Mouse (Mus musculus) thymus, adult 2 months (tissue): ENCODE measurements at regions not wholly inside any gene's neighbourhood (a gene's known extent, or its start where the extent isn't known, plus 50 kb on each side); places are given as distances from the start of the nearest gene placed in this dataset.

Source experiments
- DNase-seq: peaks from one replicate; pipeline ENCODE4 v3.0.0; 2021
- H3K27ac ChIP-seq: fragments of 200-500 bp; 2 replicates; pipeline ENCODE4 v1.5.1; 2012; ENCODE audit warnings: low read length, control low read depth; ENCODE audit not compliant: control insufficient read depth, insufficient read depth
- H3K27me3 ChIP-seq: fragments of 200-500 bp; 2 replicates; pipeline ENCODE4 v1.6.1; 2012; ENCODE audit warnings: mild to moderate bottlenecking, low read length, moderate library complexity, mixed read lengths; ENCODE audit not compliant: control insufficient read depth, insufficient read depth
- H3K36me3 ChIP-seq: fragments of 200-500 bp; 2 replicates; pipeline ENCODE4 v1.6.1; 2012; ENCODE audit warnings: mild to moderate bottlenecking, low read length, moderate library complexity; ENCODE audit not compliant: control insufficient read depth, insufficient read depth
- H3K4me1 ChIP-seq: fragments of 200-500 bp; replicated peaks from 2 replicates; pipeline ENCODE4 v1.6.1; 2012; ENCODE audit warnings: low read length; ENCODE audit not compliant: control insufficient read depth, insufficient read depth
- H3K4me3 ChIP-seq: fragments of 200-500 bp; 2 replicates; pipeline ENCODE4 v1.5.1; 2012; ENCODE audit warnings: mild to moderate bottlenecking, low read length, control low read depth, moderate library complexity; ENCODE audit not compliant: control insufficient read depth, insufficient read depth
- CTCF ChIP-seq: fragments of 200-500 bp; IDR thresholded peaks from 2 replicates; pipeline ENCODE4 v1.5.1; 2012; ENCODE audit warnings: mild to moderate bottlenecking, control low read depth, low read length, moderate library complexity, borderline replicate concordance; ENCODE audit not compliant: control insufficient read depth, poor library complexity, insufficient read depth; ENCODE audit errors: extremely low read depth
- POLR2A ChIP-seq: fragments of 200-500 bp; IDR thresholded peaks from 2 replicates; pipeline ENCODE4 v1.6.1; 2012; ENCODE audit warnings: mild to moderate bottlenecking, low read length, control low read depth, moderate library complexity; ENCODE audit not compliant: control insufficient read depth, poor library complexity, insufficient read depth; ENCODE audit errors: extremely low read depth
- WGBS: fragments of 180-500 bp; shearing (Covaris S2); methylation state at CpG from one replicate; pipeline ENCODE4 v1.1.7; 2018; 5-methylcytosine and 5-hydroxymethylcytosine counted together

DNA sequence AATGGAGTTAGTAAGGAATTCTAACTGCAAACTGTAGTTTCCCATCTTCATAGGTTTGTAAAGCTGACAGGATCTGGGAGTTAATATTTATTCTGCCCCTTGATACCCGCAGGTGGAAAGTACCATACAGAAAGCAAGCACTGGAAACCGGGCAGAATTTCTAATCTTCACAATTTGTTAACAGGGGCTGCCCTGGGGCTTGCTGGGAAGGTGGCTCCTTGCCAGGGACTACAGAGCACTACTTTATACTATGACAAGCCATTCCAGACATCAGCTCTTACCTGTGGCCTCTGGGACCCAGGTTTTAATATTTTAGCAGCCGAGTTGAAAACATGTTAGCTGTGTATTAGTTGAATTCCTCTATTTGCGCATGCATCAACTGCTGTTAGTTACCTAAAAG is 135.1 kb upstream of the Zeb2 start:
- H3K27me3 ChIP-seq = no peaks in the 10 kb centered on the region

DNA sequence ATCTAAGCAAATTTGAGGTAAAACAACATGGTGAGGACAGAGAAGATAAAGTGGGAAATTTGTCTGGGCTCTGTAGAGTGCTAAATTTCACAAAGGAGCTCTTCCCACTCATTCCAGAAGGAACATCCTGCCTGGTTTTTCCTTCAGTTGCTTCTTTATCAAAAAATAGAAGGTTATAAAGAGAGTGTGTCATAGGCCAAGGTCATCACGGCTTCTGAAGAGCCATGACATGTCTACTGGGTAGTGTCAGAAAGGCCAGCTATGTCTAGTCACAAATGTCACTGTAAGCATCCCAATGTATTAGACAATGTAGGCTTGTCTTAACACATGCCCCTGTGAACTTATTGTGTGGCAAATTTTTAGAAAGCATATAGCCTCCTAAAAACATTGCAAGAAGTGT is 132.5 kb upstream of the Zeb2 start:
- no peaks in the 10 kb centered on the region for H3K27me3 ChIP-seq
- H3K4me1 ChIP-seq = no peaks in the 10 kb centered on the region
- H3K27ac ChIP-seq = no peak overlapping the region
- WGBS = 97% methylated on average over 1 of the region's 1 CpGs
- no peaks in the 10 kb centered on the region for H3K36me3 ChIP-seq
- no peak for DNase-seq
- TF ChIP-seq CTCF (no peak), POLR2A (no peak)
- no peak overlapping the region for H3K4me3 ChIP-seq

More for the DNA sequence above, 135.1 kb upstream of the Zeb2 start:
- DNase-seq = no peak
- H3K4me3 ChIP-seq = no peak overlapping the region
- no peaks in the 10 kb centered on the region for H3K36me3 ChIP-seq
- WGBS = 96% methylated on average over 4 of the region's 4 CpGs
- no peak overlapping the region for H3K27ac ChIP-seq
- TF ChIP-seq POLR2A (no peak), CTCF (no peak)
- no peaks in the 10 kb centered on the region for H3K4me1 ChIP-seq

DNA sequence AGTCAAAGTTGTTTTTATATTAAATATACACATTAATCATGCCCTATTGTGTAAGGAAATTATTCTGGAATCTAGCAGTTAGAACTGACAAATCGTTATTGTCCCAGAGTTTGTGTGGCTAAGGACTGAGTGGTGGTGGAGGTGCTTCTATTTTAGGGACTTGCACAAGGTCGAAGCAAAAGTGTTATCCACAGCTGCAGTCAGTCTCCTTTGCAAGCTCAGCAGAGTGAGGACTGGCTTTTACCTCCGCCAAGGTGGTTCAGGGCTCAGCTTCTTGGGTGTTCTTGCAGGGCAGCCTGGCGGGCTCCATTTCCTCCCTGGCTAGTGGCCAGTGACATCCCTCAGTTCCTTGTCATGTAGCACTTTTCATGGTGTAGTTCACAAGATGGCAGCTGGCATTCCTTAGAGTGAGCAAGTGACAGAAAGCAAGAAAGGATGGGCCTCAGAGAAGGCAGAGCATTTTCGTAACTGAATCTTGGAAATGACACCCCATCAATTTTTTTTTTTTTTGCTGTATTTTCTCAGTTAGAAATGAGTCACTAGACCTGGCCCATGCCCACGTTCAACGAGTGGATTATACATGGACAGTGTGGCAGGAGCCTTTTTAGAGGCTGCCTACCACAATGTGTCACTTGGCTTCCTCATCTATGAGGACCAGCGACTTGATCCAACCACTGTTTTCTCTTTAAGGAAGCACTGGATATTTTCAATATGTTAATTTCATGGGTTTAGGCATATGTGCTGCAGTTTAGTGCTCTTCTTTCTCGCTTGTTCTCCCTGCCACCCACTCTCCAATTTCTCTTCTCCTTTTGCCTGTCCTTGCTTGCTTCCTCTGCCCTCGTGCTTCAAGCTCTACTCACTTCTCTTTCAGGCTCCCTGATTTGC is 129.1 kb upstream of the Zeb2 start:
- no peaks in the 10 kb centered on the region for H3K4me1 ChIP-seq
- no peak for DNase-seq
- no peaks in the 10 kb centered on the region for H3K36me3 ChIP-seq
- TF ChIP-seq POLR2A = no peak
- no peak for TF ChIP-seq CTCF
- no peak overlapping the region for H3K27ac ChIP-seq
- WGBS = 56% methylated on average over 10 of the region's 10 CpGs
- no peak overlapping the region for H3K4me3 ChIP-seq
- H3K27me3 ChIP-seq = no peaks in the 10 kb centered on the region

DNA sequence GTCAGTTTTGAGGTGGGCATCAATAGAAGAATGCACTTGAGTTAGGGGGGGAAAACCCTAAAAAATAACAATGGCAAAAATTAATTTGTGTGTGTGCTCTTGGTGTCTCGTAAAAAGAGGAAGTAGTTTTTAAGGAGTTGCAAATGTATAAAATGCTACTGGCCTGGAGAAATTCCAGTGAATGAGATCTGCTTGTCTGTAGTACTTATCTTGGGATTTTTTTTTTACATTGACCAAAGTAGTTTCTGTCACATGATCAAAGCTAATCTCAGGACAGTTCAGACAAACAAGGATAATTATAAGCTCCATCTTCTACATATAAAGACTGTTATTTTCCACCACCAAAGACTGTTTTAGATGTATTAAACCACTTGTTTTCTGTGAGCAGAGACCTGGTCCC is 128.3 kb upstream of the Zeb2 start:
- Histone ChIP-seq H3K4me1 (no peaks in the 10 kb centered on the region), H3K27ac (no peak overlapping the region), H3K4me3 (no peak overlapping the region), H3K27me3 (no peaks in the 10 kb centered on the region), H3K36me3 (no peaks in the 10 kb centered on the region)
- 93% methylated on average over 1 of the region's 1 CpGs for WGBS
- DNase-seq = no peak
- no peak for TF ChIP-seq CTCF
- TF ChIP-seq POLR2A = no peak

DNA sequence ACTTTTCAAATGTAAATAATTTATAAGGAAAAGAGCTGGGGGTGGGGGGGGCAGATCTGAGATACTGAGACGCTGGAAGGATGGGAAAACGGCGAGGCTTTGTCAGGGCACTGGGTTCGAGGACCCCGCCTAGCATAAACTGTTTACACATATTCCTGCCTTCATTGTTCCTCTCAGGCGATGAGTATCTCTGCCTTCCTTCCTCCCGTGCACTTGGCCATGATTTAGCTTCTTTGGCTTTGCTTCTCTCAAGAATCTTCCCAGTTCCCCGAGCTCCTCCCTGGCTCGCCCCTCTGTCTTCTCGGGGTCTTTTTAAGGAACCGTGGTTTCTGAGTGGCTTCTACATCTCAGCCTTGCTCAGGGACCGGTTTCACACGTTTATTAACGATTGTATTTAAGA is 127.3 kb upstream of the Zeb2 start:
- no peak overlapping the region for H3K27ac ChIP-seq
- no peaks in the 10 kb centered on the region for H3K27me3 ChIP-seq
- WGBS = 87% methylated on average over 14 of the region's 14 CpGs
- no peak for DNase-seq
- H3K36me3 ChIP-seq = no peaks in the 10 kb centered on the region
- no peaks in the 10 kb centered on the region for H3K4me1 ChIP-seq
- no peak overlapping the region for H3K4me3 ChIP-seq
- no peak for TF ChIP-seq POLR2A
- TF ChIP-seq CTCF = no peak

DNA sequence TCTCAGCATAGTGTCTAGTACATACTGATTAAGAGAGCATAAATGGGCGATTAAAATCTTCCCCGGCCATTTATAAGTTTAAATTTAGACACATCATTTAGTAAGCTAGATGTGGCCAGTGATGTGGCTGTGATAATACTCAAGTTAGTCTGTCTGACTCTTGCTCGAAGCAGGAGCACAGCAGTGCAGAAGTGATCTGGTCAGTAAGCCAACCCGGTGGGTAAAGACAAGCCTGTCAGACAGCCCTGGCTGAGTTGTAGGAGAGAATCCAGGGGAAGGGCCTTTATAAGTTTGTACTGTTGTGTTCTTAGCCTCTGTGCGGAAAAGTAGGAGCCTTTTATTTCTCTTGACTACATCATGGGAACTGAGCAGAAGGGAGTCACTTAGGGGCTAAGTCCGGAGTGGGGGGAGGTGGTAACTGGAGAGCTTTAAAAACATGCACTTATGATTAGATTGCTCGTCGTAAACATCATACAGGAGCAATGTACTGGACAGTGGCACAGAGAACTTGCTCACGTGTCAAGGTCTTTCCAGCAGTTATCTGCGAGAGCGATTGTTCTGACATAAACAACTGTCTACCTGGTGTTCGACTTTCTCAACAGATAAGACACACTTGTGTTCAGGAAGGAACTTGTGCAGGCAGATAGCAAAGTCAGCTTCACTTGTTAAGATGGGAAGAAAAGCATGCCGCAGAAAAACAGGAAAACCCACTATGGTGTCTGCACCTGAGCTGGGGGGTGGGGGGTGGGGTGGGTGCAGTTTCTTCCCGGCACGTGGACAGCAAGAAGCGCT is 122.5 kb upstream of the Zeb2 start:
- 23% methylated on average over 16 of the region's 16 CpGs for WGBS
- peak overlapping the region; percentile 25; the same call in 1 of the 2 replicates for H3K27ac ChIP-seq
- H3K27me3 ChIP-seq = no peaks in the 10 kb centered on the region
- peak; percentile 24 for DNase-seq
- no peaks in the 10 kb centered on the region for H3K4me1 ChIP-seq
- TF ChIP-seq POLR2A = no peak
- TF ChIP-seq CTCF = no peak
- no peak overlapping the region for H3K4me3 ChIP-seq
- H3K36me3 ChIP-seq = no peaks in the 10 kb centered on the region

DNA sequence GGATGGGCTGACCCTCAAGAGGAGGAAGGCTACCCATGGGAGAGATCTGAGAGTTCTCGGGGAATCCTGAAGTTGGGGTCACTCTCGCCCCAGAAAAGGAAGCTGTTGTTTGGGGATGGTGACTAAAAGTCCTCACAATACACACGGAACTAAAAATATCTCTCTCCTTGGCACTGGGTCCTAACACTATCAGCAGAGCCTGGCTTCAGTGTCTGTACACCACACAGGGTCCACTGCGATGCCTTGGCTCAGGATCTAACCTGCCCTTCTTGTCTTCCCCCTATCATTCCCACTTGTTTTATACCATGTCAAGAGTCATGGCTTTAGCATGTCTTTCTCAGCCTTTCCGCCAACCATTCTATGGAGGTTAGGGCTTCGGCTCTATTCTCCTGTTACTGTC is 121.8 kb upstream of the Zeb2 start:
- Histone ChIP-seq H3K4me3 (no peak overlapping the region), H3K36me3 (no peaks in the 10 kb centered on the region), H3K27me3 (no peaks in the 10 kb centered on the region), H3K27ac (no peak overlapping the region), H3K4me1 (no peaks in the 10 kb centered on the region)
- no peak for TF ChIP-seq CTCF
- TF ChIP-seq POLR2A = no peak
- WGBS = 91% methylated on average over 6 of the region's 6 CpGs
- DNase-seq = no peak
